Mouse (Mus musculus): ENCODE measurements around the gene Gm43738. TPM values are rescaled to one million over a fixed set of nuclear protein-coding genes. Genes with fewer than 3 reads are reported as not detected.

Gm43738 gene
- polyA plus RNA-seq, 1 experiment, result not detected

DNA sequence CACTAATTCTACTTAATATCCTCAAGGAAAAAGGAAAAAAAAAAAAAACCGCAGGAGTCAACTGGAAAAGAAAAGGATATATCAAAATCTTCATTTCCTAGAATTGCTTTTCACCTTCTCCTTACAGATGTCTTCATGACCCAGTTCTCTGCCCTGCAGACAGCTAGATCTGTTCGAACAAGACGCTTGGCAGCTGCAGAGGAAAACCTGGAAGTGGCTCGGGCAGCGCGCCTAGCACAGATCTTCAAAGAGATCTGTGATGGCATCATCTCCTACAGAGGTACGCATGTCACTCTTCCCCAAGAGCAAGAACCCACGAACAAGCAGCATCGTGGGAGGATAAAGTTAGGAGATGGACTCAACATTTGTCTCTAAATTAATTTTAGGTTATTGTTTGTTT lies 42.5 kb downstream of the Gm43738 start:
- H3K4me1 ChIP-seq (ENCODE audit: control insufficient read depth, insufficient read depth, low read length), result no peaks in the 10 kb centered on the region
- no peak overlapping the region for H3K27ac ChIP-seq (ENCODE audit: control insufficient read depth, insufficient read depth, low read depth, low read length, poor library complexity)
- TF ChIP-seq POLR2A (IDR thresholded peaks at IDR 0.05; ENCODE audit: borderline replicate concordance, control insufficient read depth, low read depth, low read length), result no peak
- no peak for TF ChIP-seq CTCF (IDR thresholded peaks at IDR 0.05; ENCODE audit: control insufficient read depth, insufficient read depth, low read length)
- no peak overlapping the region for H3K4me3 ChIP-seq (replicated peaks; ENCODE audit: control insufficient read depth, low read depth, low read length)
- 91% methylated on average over 9 of the region's 9 CpGs for WGBS

GRCm38 (mm10) chr3:89043359-89043758 lies 57.5 kb downstream of the Gm43738 start:
- TF ChIP-seq POLR2A (IDR thresholded peaks at IDR 0.05; ENCODE audit: borderline replicate concordance, control insufficient read depth, low read depth, low read length) (no peak), CTCF (IDR thresholded peaks at IDR 0.05; ENCODE audit: control insufficient read depth, insufficient read depth, low read length) (no peak)
- H3K4me3 ChIP-seq (replicated peaks; ENCODE audit: control insufficient read depth, low read depth, low read length), result no peak overlapping the region
- 63% methylated on average over 4 of the region's 4 CpGs for WGBS
- no peak overlapping the region for H3K27ac ChIP-seq (ENCODE audit: control insufficient read depth, insufficient read depth, low read depth, low read length, poor library complexity)
- no peaks in the 10 kb centered on the region for H3K4me1 ChIP-seq (ENCODE audit: control insufficient read depth, insufficient read depth, low read length)

Other genes starting within 250 kb of the Gm43738 start
- gene Msto1, start 187.1 kb downstream of the Gm43738 start, polyA plus RNA-seq (2011; ENCODE audit: insufficient read depth, insufficient read length, low replicate concordance, missing spikeins), result 5.5 and 13.7 TPM in 2 replicates
- 9.8 and 18.8 TPM in 2 replicates for gene Ash1l, start 150.5 kb downstream of the Gm43738 start, polyA plus RNA-seq (2011; ENCODE audit: insufficient read depth, insufficient read length, low replicate concordance, missing spikeins)
- gene Dap3, start 149.9 kb downstream of the Gm43738 start, polyA plus RNA-seq (2011; ENCODE audit: insufficient read depth, insufficient read length, low replicate concordance, missing spikeins), result 97.2 and 175 TPM in 2 replicates
- gene Rusc1, start 7.8 kb downstream of the Gm43738 start, polyA plus RNA-seq (2011; ENCODE audit: insufficient read depth, insufficient read length, low replicate concordance, missing spikeins), result 14.5 and 17.1 TPM in 2 replicates
- gene Fdps, start 860 bp upstream of the Gm43738 start, polyA plus RNA-seq (2011; ENCODE audit: insufficient read depth, insufficient read length, low replicate concordance, missing spikeins), result 21.7 and 30.3 TPM in 2 replicates
- gene Pklr, start 35.0 kb upstream of the Gm43738 start, polyA plus RNA-seq (2011; ENCODE audit: insufficient read depth, insufficient read length, low replicate concordance, missing spikeins), result 14.3 and 16.0 TPM in 2 replicates
- gene Hcn3, start 59.1 kb upstream of the Gm43738 start, polyA plus RNA-seq (2011; ENCODE audit: insufficient read depth, insufficient read length, low replicate concordance, missing spikeins), result 1.6 TPM in 1 of 2 replicates, not detected in the other
- gene Clk2, start 63.7 kb upstream of the Gm43738 start, polyA plus RNA-seq (2011; ENCODE audit: insufficient read depth, insufficient read length, low replicate concordance, missing spikeins), result 43.3 and 90.9 TPM in 2 replicates
- 25.7 and 54.2 TPM in 2 replicates for gene Scamp3, start 76.4 kb upstream of the Gm43738 start, polyA plus RNA-seq (2011; ENCODE audit: insufficient read depth, insufficient read length, low replicate concordance, missing spikeins)
- gene Fam189b, start 82.0 kb upstream of the Gm43738 start, polyA plus RNA-seq (2011; ENCODE audit: insufficient read depth, insufficient read length, low replicate concordance, missing spikeins), result 4.1 and 9.8 TPM in 2 replicates
- gene Gba, start 101.8 kb upstream of the Gm43738 start, polyA plus RNA-seq (2011; ENCODE audit: insufficient read depth, insufficient read length, low replicate concordance, missing spikeins), result 27.7 and 71.7 TPM in 2 replicates
- 2.9 TPM in 1 of 2 replicates, not detected in the other for gene Thbs3, start 114.1 kb upstream of the Gm43738 start, polyA plus RNA-seq (2011; ENCODE audit: insufficient read depth, insufficient read length, low replicate concordance, missing spikeins)
- 33.9 and 66.4 TPM in 2 replicates for gene Mtx1, start 126.0 kb upstream of the Gm43738 start, polyA plus RNA-seq (2011; ENCODE audit: insufficient read depth, insufficient read length, low replicate concordance, missing spikeins)
- gene Muc1, start 128.0 kb upstream of the Gm43738 start, polyA plus RNA-seq (2011; ENCODE audit: insufficient read depth, insufficient read length, low replicate concordance, missing spikeins), result 0.67 TPM in 1 of 2 replicates, not detected in the other
- 47.8 and 69.5 TPM in 2 replicates for gene Krtcap2, start 144.9 kb upstream of the Gm43738 start, polyA plus RNA-seq (2011; ENCODE audit: insufficient read depth, insufficient read length, low replicate concordance, missing spikeins)
- 0.59 and 1.6 TPM in 2 replicates for gene Trim46, start 145.2 kb upstream of the Gm43738 start, polyA plus RNA-seq (2011; ENCODE audit: insufficient read depth, insufficient read length, low replicate concordance, missing spikeins)
- 30.7 and 39.3 TPM in 2 replicates for gene Dpm3, start 158.3 kb upstream of the Gm43738 start, polyA plus RNA-seq (2011; ENCODE audit: insufficient read depth, insufficient read length, low replicate concordance, missing spikeins)
- 64.0 and 83.0 TPM in 2 replicates for gene Slc50a1, start 169.5 kb upstream of the Gm43738 start, polyA plus RNA-seq (2011; ENCODE audit: insufficient read depth, insufficient read length, low replicate concordance, missing spikeins)
- gene Efna1, start 180.0 kb upstream of the Gm43738 start, polyA plus RNA-seq (2011; ENCODE audit: insufficient read depth, insufficient read length, low replicate concordance, missing spikeins), result 0.99 and 2.0 TPM in 2 replicates
- 2.7 TPM in 1 of 2 replicates, not detected in the other for gene Efna3, start 221.9 kb upstream of the Gm43738 start, polyA plus RNA-seq (2011; ENCODE audit: insufficient read depth, insufficient read length, low replicate concordance, missing spikeins)
- gene Efna4, start 236.9 kb upstream of the Gm43738 start, polyA plus RNA-seq (2011; ENCODE audit: insufficient read depth, insufficient read length, low replicate concordance, missing spikeins), result not detected in 2 replicates
- 112 and 187 TPM in 2 replicates for gene Adam15, start 248.9 kb upstream of the Gm43738 start, polyA plus RNA-seq (2011; ENCODE audit: insufficient read depth, insufficient read length, low replicate concordance, missing spikeins)